In the genomic region with DNA sequence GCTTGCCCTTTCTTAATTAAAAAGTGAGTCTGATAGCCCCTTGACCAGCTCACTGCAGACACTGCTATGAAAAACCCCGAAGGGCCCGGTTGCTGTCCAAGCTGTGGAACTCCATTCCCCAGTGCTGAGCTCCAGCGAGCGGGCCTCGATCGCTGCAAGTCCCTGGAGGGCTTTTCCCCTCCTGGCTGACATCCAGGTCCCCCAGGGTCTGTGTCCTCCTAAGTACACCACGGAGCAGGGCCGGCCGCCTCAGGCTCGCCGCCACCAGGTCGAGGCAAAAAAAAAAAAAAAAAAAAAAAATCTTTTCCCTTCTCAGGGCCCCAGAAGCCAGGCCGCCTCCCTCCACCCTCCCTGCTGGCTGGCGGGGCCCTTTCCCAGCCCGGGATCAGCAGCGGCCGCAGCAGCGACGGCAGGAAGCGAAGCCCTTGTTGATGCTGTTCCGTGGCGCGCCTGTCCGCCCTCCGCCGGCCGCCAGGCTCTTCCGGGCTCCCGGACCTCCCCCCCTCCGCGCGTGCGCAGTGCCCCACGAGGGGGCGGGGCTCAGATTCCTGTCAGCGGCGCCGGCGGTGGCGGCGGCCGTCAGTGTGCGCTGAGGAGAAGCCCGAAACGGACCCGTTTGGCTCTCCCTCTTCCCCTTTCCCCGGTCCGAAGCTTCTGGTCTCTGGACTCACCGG, we compare ENCODE assay signal across 8 mouse cellular contexts. TPM values are rescaled to one million over a fixed set of nuclear protein-coding genes. Genes with fewer than 3 reads are reported as not detected.
DNase-seq lines count a peak whose midpoint lies in the region; ATAC-seq lines count a peak whose summit lies in the region.

A gene (plus strand): TSS at position 543 of the 674 bp plus-strand sequence.

- H3K4me2 ChIP-seq in intestine, embryonic 14.5 days (ENCODE audit: low read length) = peak within 1 kb of the TSS; percentile 73

- no peaks in the 10 kb centered on the region for H3K9me3 ChIP-seq in intestine, embryonic 14.5 days (ENCODE audit: control insufficient read depth, low read length)

- peak within 1 kb of the TSS; percentile 98 for H3K27ac ChIP-seq in intestine, embryonic 14.5 days (ENCODE audit: low read depth)

- DNase-seq in adrenal gland, adult (ENCODE audit: inconsistent age in 2 of 2, low spot score in 1 of 2) = peak; percentile 98 to 100
- DNase-seq in embryo, embryonic 10.5 days (ENCODE audit: low spot score) = peak; percentile 96
- DNase-seq in gastrocnemius, postnatal 25 days = peak; percentile 96
- DNase-seq in intestine, embryonic 14.5 days (ENCODE audit: low spot score) = peak; percentile 100
- DNase-seq in left cerebral cortex, postnatal 14 days (ENCODE audit: low spot score in 2 of 2) = peak; percentile 96 to 97
- DNase-seq in mesoderm, embryonic 11.5 days (ENCODE audit: low read depth, low spot score) = peak; percentile 95
- peak; percentile 90 to 94 for DNase-seq in right cerebral cortex, postnatal 36 days (ENCODE audit: low spot score in 2 of 2)
- DNase-seq in yolk sac, embryonic 10.5 days (ENCODE audit: low spot score) = peak; percentile 98

- H3K4me3 ChIP-seq in intestine, embryonic 14.5 days (ENCODE audit: low read depth, low read length) = peak within 1 kb of the TSS; percentile 96

- peak within 1 kb of the TSS; percentile 76 for H3K9ac ChIP-seq in intestine, embryonic 14.5 days (ENCODE audit: low read length)

- peaks cover 15% of the 10 kb centered on the region; the same call in 1 of the 2 replicates for H3K4me1 ChIP-seq in intestine, embryonic 14.5 days (replicated peaks; ENCODE audit: control insufficient read depth, insufficient read depth, low read length)

- ATAC-seq in intestine, embryonic 14.5 days (replicated peaks; ENCODE audit: low FRiP score, low TSS enrichment, low read depth) = peak; percentile 95

- intact Hi-C loops in left cerebral cortex, postnatal 14 days (cut with DNase I) = no loop called here

- 0 out of 2 replicates have a peak, but pooled peaks cover 4% of the 10 kb centered on the region for H3K36me3 ChIP-seq in intestine, embryonic 14.5 days (ENCODE audit: control insufficient read depth, insufficient read depth, low read length)

- WGBS in intestine, embryonic 14.5 days = 0% methylated on average over 49 of the region's 49 CpGs

- no peaks in the 10 kb centered on the region for H3K27me3 ChIP-seq in intestine, embryonic 14.5 days (replicated peaks; ENCODE audit: control insufficient read depth, insufficient read depth, low read length)

RNA-seq across cellular contexts. Expression of the gene that starts here (rescaled TPM):
- total RNA-seq in gastrocnemius, postnatal 25 days (2021) = 10 to 100 TPM; 14.4 to 16.9 TPM
- polyA plus RNA-seq in intestine, embryonic 14.5 days (2014; fragmentation: Nextera tagmentation; extraction: Ambion mirVana) = 12.3 and 14.7 TPM in 2 replicates
- total RNA-seq in left cerebral cortex, postnatal 14 days (2021) = 10 to 100 TPM; 35.6 to 45.5 TPM

Comparison
In these comparisons a context has a peak if more than half of its experiments do, and no peak if none do; other contexts are left out.
1. Peak in every context shown above with its lines: DNase-seq, ATAC-seq, H3K4me3 ChIP-seq and H3K27ac ChIP-seq.